Mouse (Mus musculus) spleen, adult 18-20 months (tissue): ENCODE results near the gene Lpar4.

Experiments used
- DNase-seq, 2 experiments: peaks; one replicate each; pipeline ENCODE4 v3.0.0; 2022; ENCODE audit warnings: mixed read lengths in 2 of 2

The Lpar4 gene

GRCm38 (mm10) chrX:106920175-106920827 is at the start of gene Lpar4:
TSS of gene Lpar4 (plus strand) at chrX:106920625.
- no peak for DNase-seq

GRCm38 (mm10) chrX:106871426-106871825 is 49.0 kb upstream of the Lpar4 start:
- no peak for DNase-seq

GRCm38 (mm10) chrX:106871894-106872293 is 48.5 kb upstream of the Lpar4 start:
- DNase-seq, result no peak

- DNase-seq, result no peak
Observed at GRCm38 (mm10) chrX:106872315-106872714, 48.1 kb upstream of the Lpar4 start.

- DNase-seq, result no peak
Observed at GRCm38 (mm10) chrX:106897707-106898275, 22.6 kb upstream of the Lpar4 start.

GRCm38 (mm10) chrX:106920828-106921619 is 599 bp downstream of the Lpar4 start:
- no peak for DNase-seq

GRCm38 (mm10) chrX:106924572-106924971 is 4.1 kb downstream of the Lpar4 start:
- no peak for DNase-seq

- no peak for DNase-seq
Observed at GRCm38 (mm10) chrX:106939326-106939725, 18.9 kb downstream of the Lpar4 start.

GRCm38 (mm10) chrX:106950558-106950957 is 30.1 kb downstream of the Lpar4 start:
- DNase-seq, result no peak

- DNase-seq, result no peak
Observed at GRCm38 (mm10) chrX:106951016-106951415, 30.6 kb downstream of the Lpar4 start.

- no peak for DNase-seq
Observed at GRCm38 (mm10) chrX:106953840-106954239, 33.4 kb downstream of the Lpar4 start.

- DNase-seq, result no peak
Observed at GRCm38 (mm10) chrX:106962233-106962632, 41.8 kb downstream of the Lpar4 start.

- no peak for DNase-seq
Observed at GRCm38 (mm10) chrX:106964326-106964725, 43.9 kb downstream of the Lpar4 start.
